Comparison of ENCODE assay signal across 26 mouse cellular contexts in genomic region chr6:102755010-102755409, GRCm38 (mm10).
"Had no signal": no experiment of that assay in that cellular context is flagged by ENCODE, and none has a peak within 500 bp of the region (broad histone marks: within the 10 kb centered on the region; RNA-seq: fewer than 3 reads in every experiment).

No protein-coding gene starts in this region.

- DNase-seq: gastrocnemius, postnatal 14 days; gastrocnemius, postnatal 36 days; heart, adult 11 months; heart, adult 2 months; heart, postnatal 14 days; heart, postnatal 36 days; kidney, adult 11 months; kidney, adult 2 months; kidney, adult 9 months; kidney, postnatal 14 days; kidney, postnatal 36 days; layer of hippocampus, adult 9-11 months; layer of hippocampus, postnatal 36 days; left cerebral cortex, postnatal 4 days had no signal

- H3K4me3 ChIP-seq: heart, adult 2 months; heart, embryonic 13.5 days; heart, embryonic 15.5 days; hindbrain, embryonic 13.5 days; hindbrain, embryonic 15.5 days; kidney, embryonic 15.5 days; limb, embryonic 13.5 days; limb, embryonic 15.5 days; liver, embryonic 12.5 days had no signal

- H3K9ac ChIP-seq: heart, embryonic 13.5 days; heart, embryonic 15.5 days; hindbrain, embryonic 13.5 days; hindbrain, embryonic 15.5 days; kidney, embryonic 15.5 days; limb, embryonic 13.5 days; limb, embryonic 15.5 days; liver, embryonic 12.5 days had no signal

- H3K27me3 ChIP-seq: heart, embryonic 13.5 days; heart, embryonic 15.5 days; hindbrain, embryonic 13.5 days; hindbrain, embryonic 15.5 days; kidney, embryonic 15.5 days; limb, embryonic 13.5 days; limb, embryonic 15.5 days; liver, embryonic 12.5 days had no signal

- H3K27ac ChIP-seq: heart, adult 2 months; heart, embryonic 13.5 days; heart, embryonic 15.5 days; hindbrain, embryonic 13.5 days; hindbrain, embryonic 15.5 days; hindbrain, postnatal 0 days; kidney, embryonic 15.5 days; kidney, postnatal 0 days; limb, embryonic 13.5 days; limb, embryonic 15.5 days; liver, embryonic 12.5 days had no signal

- H3K36me3 ChIP-seq: heart, embryonic 13.5 days; heart, embryonic 15.5 days; hindbrain, embryonic 13.5 days; hindbrain, embryonic 15.5 days; kidney, embryonic 15.5 days; limb, embryonic 13.5 days; limb, embryonic 15.5 days; liver, embryonic 12.5 days had no signal

- H3K4me1 ChIP-seq: heart, embryonic 13.5 days; heart, embryonic 15.5 days; hindbrain, embryonic 13.5 days; hindbrain, embryonic 15.5 days; kidney, embryonic 15.5 days; limb, embryonic 13.5 days; limb, embryonic 15.5 days; liver, embryonic 12.5 days had no signal

- ATAC-seq: hindbrain, postnatal 0 days; intestine, embryonic 16.5 days; liver, embryonic 12.5 days had no signal

- H3K4me2 ChIP-seq: heart, embryonic 11.5 days; heart, embryonic 13.5 days; heart, embryonic 15.5 days; hindbrain, embryonic 13.5 days; hindbrain, embryonic 15.5 days; kidney, embryonic 15.5 days; limb, embryonic 13.5 days; limb, embryonic 15.5 days; liver, embryonic 12.5 days had no signal

- H3K9me3 ChIP-seq: heart, embryonic 13.5 days; heart, embryonic 15.5 days; hindbrain, embryonic 13.5 days; hindbrain, embryonic 15.5 days; kidney, embryonic 15.5 days; limb, embryonic 13.5 days; limb, embryonic 15.5 days; liver, embryonic 12.5 days had no signal
